Mouse (Mus musculus): ENCODE measurements around the gene Rptor. TPM values are rescaled to one million over a fixed set of nuclear protein-coding genes. Genes with fewer than 3 reads are reported as not detected.

Gene Rptor
- polyA plus RNA-seq, 1 experiment from 2014 or later: 9.0 TPM

DNA sequence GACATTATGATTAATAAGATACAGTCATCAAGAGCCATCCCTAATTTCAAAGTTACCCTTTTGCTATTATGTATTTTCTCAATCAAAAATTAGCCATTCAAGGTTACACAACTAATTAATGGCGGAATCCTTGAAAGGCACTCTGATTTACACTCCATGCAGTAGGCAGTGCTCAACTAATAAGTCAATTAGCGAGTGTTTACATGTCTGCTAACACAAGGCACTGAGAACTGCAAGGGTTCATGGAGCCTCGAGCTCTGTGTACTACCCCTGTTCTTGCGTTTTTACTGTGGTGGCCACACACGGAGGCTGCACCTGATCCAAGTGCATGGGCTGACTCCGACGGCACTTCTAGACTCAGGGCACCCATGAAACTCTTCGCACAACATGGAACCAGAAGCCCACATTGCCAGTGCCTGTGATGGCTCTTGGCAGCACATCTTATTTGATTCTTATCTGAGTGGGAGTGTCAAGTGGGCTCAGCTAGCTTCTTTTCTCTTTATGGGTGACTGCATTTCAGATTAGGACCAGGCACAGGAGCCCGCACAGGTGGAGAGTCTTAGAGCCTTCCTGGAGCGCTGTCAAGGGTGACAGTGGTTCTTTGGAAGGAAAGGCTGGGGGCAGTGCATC lies 62.1 kb downstream of the Rptor start:
- Histone ChIP-seq H3K36me3 (no peaks in the 10 kb centered on the region), H3K4me2 (replicated peaks) (no peak overlapping the region), H3K4me1 (replicated peaks) (peaks cover 20% of the 10 kb centered on the region; the same call in 1 of the 2 replicates), H3K27ac (no peak overlapping the region), H3K4me3 (replicated peaks) (no peak overlapping the region), H3K9ac (no peak overlapping the region), H3K9me3 (no peaks in the 10 kb centered on the region), H3K27me3 (replicated peaks) (no peaks in the 10 kb centered on the region)
- ATAC-seq: no peak
- 73% methylated on average over 10 of the region's 10 CpGs for WGBS

DNA sequence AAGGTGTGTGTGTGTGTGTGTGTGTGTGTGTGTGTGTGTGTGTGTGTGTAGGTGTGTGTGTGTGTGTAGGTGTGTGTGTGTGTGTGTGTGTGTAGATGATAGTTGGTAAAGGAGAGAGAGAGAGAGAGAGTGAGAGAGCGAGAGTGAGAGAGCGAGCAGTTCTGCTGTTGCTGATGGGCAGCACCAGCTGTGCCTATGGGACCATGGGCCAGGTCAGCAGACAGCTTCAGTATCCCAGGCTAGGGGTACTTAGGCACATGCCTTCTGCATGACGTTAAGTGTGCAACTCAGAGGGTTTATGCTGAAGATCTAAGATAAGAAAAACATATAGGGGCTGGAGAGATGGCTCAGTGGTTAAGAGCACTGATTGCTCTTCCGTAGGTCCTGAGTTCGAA lies 62.6 kb downstream of the Rptor start:
- no peaks in the 10 kb centered on the region for H3K27me3 ChIP-seq (replicated peaks)
- H3K36me3 ChIP-seq: no peaks in the 10 kb centered on the region
- H3K27ac ChIP-seq: no peak overlapping the region
- H3K4me1 ChIP-seq (replicated peaks): peaks cover 20% of the 10 kb centered on the region; the same call in 1 of the 2 replicates
- 86% methylated on average over 5 of the region's 5 CpGs for WGBS
- H3K9me3 ChIP-seq: no peaks in the 10 kb centered on the region
- no peak overlapping the region for H3K4me2 ChIP-seq (replicated peaks)
- H3K4me3 ChIP-seq (replicated peaks): no peak overlapping the region
- ATAC-seq: no peak
- H3K9ac ChIP-seq: no peak overlapping the region

DNA sequence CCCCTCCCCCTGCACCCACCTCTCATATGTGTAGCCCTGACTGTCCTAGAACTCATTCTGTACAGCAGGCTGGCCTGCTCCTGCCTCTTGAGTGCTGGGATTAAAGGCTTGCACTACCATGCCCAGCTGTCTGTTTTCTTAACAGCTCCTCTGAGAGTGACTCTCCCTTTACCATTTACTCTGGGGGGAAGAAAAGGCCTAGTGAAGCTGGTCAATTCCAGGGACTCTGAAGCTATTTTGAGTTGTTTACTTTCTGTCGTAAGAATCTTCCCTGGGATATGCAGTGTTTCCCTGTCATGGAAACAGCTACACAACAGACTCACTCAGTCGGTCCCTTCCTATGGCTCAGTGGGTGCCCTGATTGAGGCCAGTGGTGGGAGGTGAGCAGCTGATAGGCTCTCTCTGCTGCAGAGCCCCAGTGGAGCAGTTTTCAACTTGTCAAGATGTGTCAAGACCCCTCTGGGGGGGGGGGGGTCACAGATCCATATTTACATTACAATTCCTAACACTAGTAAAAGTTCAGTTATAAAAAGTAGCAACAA lies 63.9 kb downstream of the Rptor start:
- Histone ChIP-seq H3K27ac (no peak overlapping the region), H3K9me3 (no peaks in the 10 kb centered on the region), H3K4me2 (replicated peaks) (no peak overlapping the region), H3K27me3 (replicated peaks) (no peaks in the 10 kb centered on the region), H3K4me3 (replicated peaks) (no peak overlapping the region), H3K36me3 (no peaks in the 10 kb centered on the region), H3K4me1 (replicated peaks) (peaks cover 20% of the 10 kb centered on the region; the same call in 1 of the 2 replicates), H3K9ac (no peak overlapping the region)
- no peak for ATAC-seq
- 11% methylated on average over 2 of the region's 2 CpGs for WGBS

DNA sequence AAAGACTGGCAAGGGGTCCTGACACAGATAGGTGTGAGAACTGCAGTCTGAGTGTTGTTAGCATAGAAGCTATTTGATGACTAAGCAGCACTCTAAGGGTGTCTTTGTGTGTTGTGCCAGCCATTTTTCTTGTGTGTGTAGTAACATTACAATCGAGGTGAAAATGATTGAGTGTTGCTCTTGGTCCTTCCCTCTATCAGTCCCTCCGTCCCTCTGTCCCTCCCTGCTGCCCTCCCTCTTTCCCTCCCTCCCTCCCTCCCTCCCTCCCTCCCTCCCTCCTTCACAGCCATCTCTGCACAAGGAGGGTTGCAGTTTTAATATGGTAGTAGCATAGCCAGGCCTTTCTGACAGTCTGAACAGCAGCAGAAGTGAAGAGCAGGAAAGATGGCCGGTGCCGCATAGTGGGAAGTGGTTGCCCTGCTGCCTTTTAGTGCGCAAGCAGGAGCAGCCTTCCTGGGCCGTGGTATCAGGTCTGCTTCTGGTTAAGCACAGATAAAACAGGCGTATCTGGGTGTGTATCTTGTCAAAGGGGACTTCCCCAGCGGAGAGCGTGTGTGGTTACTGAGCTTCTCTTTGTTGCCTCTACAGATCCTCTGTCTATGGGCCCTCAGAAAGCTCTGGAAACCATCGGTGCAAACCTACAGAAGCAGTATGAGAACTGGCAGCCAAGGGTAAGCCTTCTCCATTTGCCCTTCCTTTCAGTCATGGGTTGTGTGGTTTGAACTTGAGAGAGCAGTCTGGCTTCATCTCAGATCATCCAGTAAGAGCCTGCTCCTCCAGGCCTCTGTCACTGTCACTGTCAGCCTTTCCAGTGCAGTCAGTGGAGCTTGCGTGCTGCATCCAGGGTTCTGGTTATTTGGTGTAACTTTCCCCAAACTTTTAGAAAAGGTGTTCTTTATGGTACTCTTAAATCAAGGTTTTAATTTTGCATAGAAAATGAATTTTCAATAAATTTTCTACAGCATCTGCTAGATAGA lies 68.3 kb downstream of the Rptor start:
- ATAC-seq: no peak
- WGBS: 58% methylated on average over 11 of the region's 11 CpGs

DNA sequence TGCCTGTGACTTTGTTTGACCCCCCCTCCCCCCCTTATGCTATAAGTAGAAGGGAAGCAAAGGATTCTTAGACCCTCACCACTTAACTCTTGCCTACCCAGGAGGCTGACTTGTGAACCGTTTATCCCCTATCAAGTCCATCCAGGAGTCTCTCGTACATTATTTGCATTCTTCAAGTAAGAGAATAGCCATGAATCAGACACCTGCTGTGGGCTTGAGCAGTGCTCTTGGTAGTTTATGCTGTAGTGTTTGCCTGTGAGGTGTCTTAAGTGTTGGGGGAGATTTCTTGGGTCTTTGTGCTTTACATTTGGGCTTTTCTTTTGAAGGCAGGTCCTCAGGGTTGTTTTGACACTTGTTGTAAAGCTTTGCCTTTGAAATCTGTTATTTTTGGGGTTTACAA lies 69.3 kb downstream of the Rptor start:
- no peaks in the 10 kb centered on the region for H3K27me3 ChIP-seq (replicated peaks)
- H3K9ac ChIP-seq: no peak overlapping the region
- H3K27ac ChIP-seq: no peak overlapping the region
- peaks cover 11% of the 10 kb centered on the region; the same call in 1 of the 2 replicates for H3K4me1 ChIP-seq (replicated peaks)
- 46% methylated on average over 2 of the region's 2 CpGs for WGBS
- no peak overlapping the region for H3K4me3 ChIP-seq (replicated peaks)
- no peak overlapping the region for H3K4me2 ChIP-seq (replicated peaks)
- no peaks in the 10 kb centered on the region for H3K36me3 ChIP-seq
- ATAC-seq: no peak
- H3K9me3 ChIP-seq: no peaks in the 10 kb centered on the region

More for the DNA sequence above, 68.3 kb downstream of the Rptor start:
- Histone ChIP-seq H3K4me3 (replicated peaks) (no peak overlapping the region), H3K36me3 (no peaks in the 10 kb centered on the region), H3K9me3 (no peaks in the 10 kb centered on the region), H3K27ac (no peak overlapping the region), H3K27me3 (replicated peaks) (no peaks in the 10 kb centered on the region), H3K4me1 (replicated peaks) (peaks cover 14% of the 10 kb centered on the region; the same call in 1 of the 2 replicates), H3K4me2 (replicated peaks) (no peak overlapping the region), H3K9ac (no peak overlapping the region)

DNA sequence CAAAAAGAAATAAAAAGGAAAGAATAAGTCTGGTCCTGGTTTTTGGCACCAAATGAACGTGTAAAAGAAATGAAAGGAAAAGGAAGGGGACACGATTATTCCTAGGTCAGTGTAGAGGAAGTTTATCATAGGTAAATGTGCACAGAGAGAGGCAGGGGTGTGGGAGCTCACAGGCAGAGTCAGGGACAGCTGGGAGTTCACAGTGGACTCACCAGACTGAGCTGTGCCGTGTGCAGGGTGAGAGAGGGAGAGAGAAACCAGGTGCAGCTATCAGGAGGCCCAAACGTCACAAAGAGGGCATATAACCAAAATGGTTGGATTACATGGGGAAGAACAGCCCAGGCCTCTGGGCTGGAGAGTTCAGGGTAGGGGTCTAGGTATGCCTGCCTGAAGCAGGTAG lies 70.1 kb downstream of the Rptor start:
- H3K4me3 ChIP-seq (replicated peaks): no peak overlapping the region
- WGBS: 53% methylated on average over 4 of the region's 4 CpGs

DNA sequence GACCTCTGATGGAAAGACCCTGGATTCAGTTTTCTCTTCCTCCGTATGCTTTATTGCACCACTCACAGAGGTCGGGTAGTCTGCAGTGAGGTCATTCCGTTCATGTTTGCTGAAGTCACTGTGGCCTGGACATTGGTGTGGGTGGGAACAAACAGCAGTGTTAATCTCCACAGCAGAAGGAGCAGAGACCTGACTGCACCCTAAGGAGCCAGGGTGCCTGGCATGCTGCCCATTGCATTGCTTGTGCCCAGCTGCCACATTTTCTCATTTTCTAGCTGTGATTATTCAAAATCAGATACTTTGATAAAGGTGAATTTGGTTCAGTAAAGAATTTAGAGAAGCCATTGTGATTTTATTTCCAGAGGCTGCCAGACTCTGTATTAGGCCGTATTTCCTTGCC lies 72.1 kb downstream of the Rptor start:
- no peak overlapping the region for H3K9ac ChIP-seq
- no peaks in the 10 kb centered on the region for H3K27me3 ChIP-seq (replicated peaks)
- H3K4me2 ChIP-seq (replicated peaks): no peak overlapping the region
- no peak overlapping the region for H3K27ac ChIP-seq
- H3K4me3 ChIP-seq (replicated peaks): no peak overlapping the region
- H3K4me1 ChIP-seq (replicated peaks): peaks cover 9% of the 10 kb centered on the region; the same call in 1 of the 2 replicates
- no peak for ATAC-seq
- no peaks in the 10 kb centered on the region for H3K36me3 ChIP-seq
- 46% methylated on average over 4 of the region's 4 CpGs for WGBS
- H3K9me3 ChIP-seq: no peaks in the 10 kb centered on the region

More for the DNA sequence above, 70.1 kb downstream of the Rptor start:
- no peak overlapping the region for H3K27ac ChIP-seq
- no peaks in the 10 kb centered on the region for H3K27me3 ChIP-seq (replicated peaks)
- no peaks in the 10 kb centered on the region for H3K36me3 ChIP-seq
- no peak overlapping the region for H3K9ac ChIP-seq
- H3K4me1 ChIP-seq (replicated peaks): peaks cover 11% of the 10 kb centered on the region; the same call in 1 of the 2 replicates
- ATAC-seq: no peak
- no peak overlapping the region for H3K4me2 ChIP-seq (replicated peaks)
- H3K9me3 ChIP-seq: no peaks in the 10 kb centered on the region

DNA sequence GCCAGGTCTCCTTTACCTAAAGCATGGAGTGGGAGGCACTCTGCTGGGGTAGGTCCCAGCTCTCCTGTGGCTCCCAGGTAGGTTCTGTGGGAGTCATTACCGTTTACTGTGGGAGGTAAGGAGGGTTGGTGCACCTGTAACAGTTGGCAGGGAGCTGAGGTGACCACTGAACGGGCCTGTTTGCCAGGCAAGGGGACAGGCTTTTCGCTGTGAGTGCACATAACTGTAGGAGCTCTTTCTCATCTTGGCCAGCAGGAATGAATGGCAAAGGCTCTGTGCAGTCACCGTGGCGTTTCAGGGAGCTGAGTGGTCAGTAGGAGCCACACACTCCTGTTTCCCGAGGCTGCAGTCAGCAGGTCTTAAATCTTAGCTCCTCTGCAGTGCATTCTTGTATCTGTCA lies 72.8 kb downstream of the Rptor start:
- Histone ChIP-seq H3K4me1 (replicated peaks) (peaks cover 9% of the 10 kb centered on the region; the same call in 1 of the 2 replicates), H3K4me2 (replicated peaks) (no peak overlapping the region), H3K27ac (no peak overlapping the region), H3K4me3 (replicated peaks) (no peak overlapping the region), H3K27me3 (replicated peaks) (no peaks in the 10 kb centered on the region), H3K36me3 (no peaks in the 10 kb centered on the region), H3K9ac (no peak overlapping the region), H3K9me3 (no peaks in the 10 kb centered on the region)
- no peak for ATAC-seq
- 73% methylated on average over 6 of the region's 6 CpGs for WGBS

DNA sequence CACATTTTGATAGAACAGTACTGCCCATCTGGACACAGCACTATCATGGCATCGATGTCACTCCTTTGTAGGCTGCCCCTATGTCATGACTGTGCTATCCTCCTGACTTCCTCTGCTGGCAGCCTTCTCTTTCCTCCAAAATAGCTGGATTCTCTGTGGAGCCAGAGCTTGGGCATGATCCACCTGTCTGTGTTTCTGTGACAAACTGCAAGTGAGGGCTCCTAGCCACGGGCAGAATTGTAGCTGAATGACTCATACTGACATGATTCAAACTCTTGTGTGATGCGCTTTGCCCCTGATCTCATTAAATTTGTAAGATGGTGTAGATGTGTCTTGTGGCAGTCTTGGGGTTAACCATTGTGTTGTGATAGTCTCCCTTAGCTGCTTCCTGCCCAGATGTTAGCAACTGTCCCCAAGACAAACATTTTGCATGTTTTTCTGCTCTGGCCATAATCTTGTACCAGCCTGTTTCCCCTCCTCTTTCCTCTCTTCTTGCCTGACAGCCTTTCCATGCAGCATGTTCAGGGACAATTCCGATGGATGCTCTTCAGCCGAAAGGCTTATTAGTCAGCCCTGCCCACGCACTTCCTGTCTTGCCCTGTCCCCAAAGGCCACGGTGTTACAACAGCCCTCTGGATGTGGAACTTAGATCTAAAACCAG lies 74.2 kb downstream of the Rptor start:
- no peak for ATAC-seq
- Histone ChIP-seq H3K36me3 (no peaks in the 10 kb centered on the region), H3K27ac (no peak overlapping the region), H3K4me3 (replicated peaks) (no peak overlapping the region), H3K27me3 (replicated peaks) (no peaks in the 10 kb centered on the region), H3K9me3 (no peaks in the 10 kb centered on the region), H3K4me2 (replicated peaks) (no peak overlapping the region), H3K9ac (no peak overlapping the region), H3K4me1 (replicated peaks) (peaks cover 9% of the 10 kb centered on the region; the same call in 1 of the 2 replicates)
- 58% methylated on average over 7 of the region's 7 CpGs for WGBS

DNA sequence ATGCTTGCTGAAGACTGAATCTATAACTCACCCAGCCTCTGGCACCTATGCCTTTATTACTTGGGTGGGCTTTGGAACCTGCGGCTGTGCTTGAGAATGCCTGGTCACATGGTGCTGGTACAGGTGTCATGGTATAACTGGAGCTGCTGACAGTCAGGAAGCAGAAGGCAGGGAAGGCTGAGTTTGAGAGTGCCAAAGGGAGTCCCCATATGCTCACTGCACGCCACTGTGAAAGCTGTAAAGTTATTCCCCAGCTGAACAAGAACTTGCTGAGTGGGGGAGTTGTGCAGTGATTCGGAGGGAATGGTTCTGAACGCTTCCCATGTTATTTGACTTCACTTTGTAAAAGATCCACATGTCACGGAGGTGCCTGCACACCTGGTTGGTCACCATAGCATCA lies 75.7 kb downstream of the Rptor start:
- Histone ChIP-seq H3K27ac (no peak overlapping the region), H3K9ac (no peak overlapping the region)
- no peak for ATAC-seq

DNA sequence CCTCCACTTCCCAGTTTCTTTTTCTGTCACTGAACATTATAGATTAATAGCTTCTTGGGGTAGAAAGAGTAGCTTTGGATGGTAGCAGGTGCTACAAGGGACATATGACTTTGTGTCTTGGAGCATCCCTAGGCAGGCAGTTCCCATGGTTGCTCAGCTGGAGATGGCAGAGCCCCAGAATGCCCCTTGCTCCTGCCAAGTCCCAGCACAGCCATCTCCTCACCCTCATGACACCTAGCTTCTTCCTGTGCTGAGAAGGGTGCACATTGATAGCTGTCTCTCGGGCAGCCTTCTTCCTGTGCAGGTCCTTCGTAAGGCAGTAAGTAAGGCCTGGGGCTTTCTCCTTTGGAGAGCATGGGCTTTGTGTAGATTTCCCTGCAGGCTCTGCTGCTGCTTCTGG lies 78.0 kb downstream of the Rptor start:
- Histone ChIP-seq H3K4me1 (replicated peaks) (peaks cover 29% of the 10 kb centered on the region), H3K27me3 (replicated peaks) (no peaks in the 10 kb centered on the region), H3K4me3 (replicated peaks) (no peak overlapping the region), H3K4me2 (replicated peaks) (no peak overlapping the region), H3K9me3 (no peaks in the 10 kb centered on the region), H3K27ac (no peak overlapping the region), H3K36me3 (no peaks in the 10 kb centered on the region), H3K9ac (no peak overlapping the region)
- WGBS: 90% methylated on average over 2 of the region's 2 CpGs
- no peak for ATAC-seq

More for the DNA sequence above, 75.7 kb downstream of the Rptor start:
- Histone ChIP-seq H3K9me3 (no peaks in the 10 kb centered on the region), H3K4me2 (replicated peaks) (no peak overlapping the region), H3K36me3 (no peaks in the 10 kb centered on the region), H3K4me3 (replicated peaks) (no peak overlapping the region), H3K4me1 (replicated peaks) (peaks cover 18% of the 10 kb centered on the region), H3K27me3 (replicated peaks) (no peaks in the 10 kb centered on the region)
- 86% methylated on average over 5 of the region's 5 CpGs for WGBS

DNA sequence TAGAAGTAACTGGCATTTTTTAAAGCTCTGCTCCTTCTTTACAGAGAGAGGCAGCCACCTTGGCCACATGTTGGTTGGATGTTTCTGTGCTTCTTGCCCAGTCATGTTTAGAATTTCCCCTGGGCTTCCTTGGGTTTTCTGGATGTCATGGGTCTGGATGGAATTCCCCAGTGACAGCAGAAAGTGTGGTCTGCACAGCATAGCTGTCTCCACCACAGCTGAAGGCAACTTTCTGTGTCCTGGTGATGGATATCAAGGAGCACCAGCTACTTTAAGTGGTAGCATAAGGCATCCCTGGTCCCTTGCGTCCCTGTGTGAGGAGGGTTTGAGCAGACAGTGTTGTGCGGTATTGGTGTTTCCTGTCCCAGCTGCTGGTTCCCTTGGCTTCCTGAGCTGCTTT lies 79.6 kb downstream of the Rptor start:
- no peaks in the 10 kb centered on the region for H3K9me3 ChIP-seq
- H3K4me2 ChIP-seq (replicated peaks): no peak overlapping the region
- H3K27me3 ChIP-seq (replicated peaks): no peaks in the 10 kb centered on the region
- H3K27ac ChIP-seq: no peak overlapping the region
- ATAC-seq: no peak
- 69% methylated on average over 2 of the region's 2 CpGs for WGBS
- H3K36me3 ChIP-seq: no peaks in the 10 kb centered on the region
- H3K4me3 ChIP-seq (replicated peaks): no peak overlapping the region
- no peak overlapping the region for H3K9ac ChIP-seq
- peaks cover 32% of the 10 kb centered on the region for H3K4me1 ChIP-seq (replicated peaks)

Measured in intestine, embryonic 15.5 days (tissue).